Mouse (Mus musculus) CH12.LX (cell line): ENCODE results near the gene BC067074. TPM values are rescaled to one million over a fixed set of nuclear protein-coding genes. Genes with fewer than 3 reads are reported as not detected.

Experiments used
- DNase-seq: peaks from one replicate; pipeline ENCODE4 v3.0.0-alpha.2; 2013; ENCODE audit errors: extremely low read depth
- H3K27ac ChIP-seq: 2 replicates; pipeline ENCODE4 v1.5.1; 2012; ENCODE audit warnings: low read depth, mild to moderate bottlenecking, control low read depth, moderate library complexity; ENCODE audit not compliant: insufficient read depth
- H3K27me3 ChIP-seq: replicated peaks from 2 replicates; pipeline ENCODE3; 2012; ENCODE audit warnings: inconsistent platforms
- H3K36me3 ChIP-seq, 2 experiments: replicated peaks in 1 of 2; 2 replicates each; pipeline versions ENCODE3 to v1.6.1; 2012; ENCODE audit warnings: inconsistent platforms in 1 of 2, low read length in 1 of 2, mild to moderate bottlenecking in 1 of 2, mixed read lengths in 1 of 2, moderate library complexity in 1 of 2; ENCODE audit not compliant: control insufficient read depth in 1 of 2, insufficient read depth in 1 of 2
- H3K4me1 ChIP-seq, 2 experiments: 2 replicates each; pipeline ENCODE4 v1.6.1; 2012; ENCODE audit warnings: inconsistent platforms in 1 of 2, moderate library complexity in 1 of 2; ENCODE audit not compliant: insufficient read depth in 2 of 2, control insufficient read depth in 1 of 2
- H3K4me2 ChIP-seq: 2 replicates; pipeline ENCODE4 v1.6.1; 2012; ENCODE audit warnings: low read depth, mild to moderate bottlenecking, control low read depth; ENCODE audit not compliant: poor library complexity, insufficient read depth, severe bottlenecking
- H3K4me3 ChIP-seq, 3 experiments: fragments of 150-350 bp in 1 of 3; sonication (generic) in 1 of 3; replicated peaks in 1 of 3; 2 replicates each; pipeline versions ENCODE3 to v1.5.1; 2011 to 2012; ENCODE audit warnings: low read depth in 2 of 3, low read length in 2 of 3, mild to moderate bottlenecking in 2 of 3, moderate library complexity in 2 of 3, control low read depth in 1 of 3, improper control_type of control experiment in 1 of 3, inconsistent platforms in 1 of 3, mixed read lengths in 1 of 3; ENCODE audit not compliant: poor library complexity in 1 of 3
- H3K79me2 ChIP-seq: replicated peaks from 2 replicates; pipeline ENCODE4 v1.6.1; 2012; ENCODE audit warnings: mild to moderate bottlenecking, moderate library complexity; ENCODE audit not compliant: control insufficient read depth, poor library complexity, insufficient read depth, severe bottlenecking; ENCODE audit errors: extremely low read depth
- H3K9ac ChIP-seq: 2 replicates; pipeline ENCODE4 v1.6.1; 2012; ENCODE audit warnings: low read depth, mild to moderate bottlenecking, control low read depth, moderate library complexity; ENCODE audit not compliant: insufficient read depth
- H3K9me3 ChIP-seq: replicated peaks from 2 replicates; pipeline ENCODE3; 2012; ENCODE audit warnings: low read length, inconsistent platforms, mixed read lengths
- CHD1 ChIP-seq: IDR thresholded peaks from 2 replicates; pipeline ENCODE4 v1.6.1; 2012; ENCODE audit warnings: low read depth, low read length, improper control_type of control experiment, inconsistent platforms
- CHD2 ChIP-seq: IDR thresholded peaks from 2 replicates; pipeline ENCODE4 v1.6.1; 2011; ENCODE audit warnings: low read length, improper control_type of control experiment
- CTCF ChIP-seq, 2 experiments: IDR thresholded peaks in 1 of 2; conservative IDR thresholded peaks in 1 of 2; 2 replicates each; pipeline ENCODE4 v1.5.1; 2011 to 2012; ENCODE audit warnings: low read depth in 2 of 2, low read length in 2 of 2, improper control_type of control experiment in 1 of 2, inconsistent platforms in 1 of 2, mild to moderate bottlenecking in 1 of 2, moderate library complexity in 1 of 2
- E2F4 ChIP-seq: IDR thresholded peaks from 2 replicates; pipeline ENCODE4 v1.6.1; 2011; ENCODE audit warnings: low read depth, low read length, improper control_type of control experiment; ENCODE audit not compliant: insufficient replicate concordance
- ELF1 ChIP-seq: IDR thresholded peaks from 2 replicates; pipeline ENCODE4 v1.6.1; 2014; ENCODE audit warnings: low read depth, mild to moderate bottlenecking, inconsistent platforms, low read length, improper control_type of control experiment
- EP300 ChIP-seq: IDR thresholded peaks from 2 replicates; pipeline ENCODE4 v1.6.1; 2011; ENCODE audit warnings: low read length, improper control_type of control experiment
- ETS1 ChIP-seq: conservative IDR thresholded peaks from 2 replicates; pipeline ENCODE4 v1.6.1; 2012; ENCODE audit warnings: low read depth, mild to moderate bottlenecking, inconsistent platforms, low read length, improper control_type of control experiment, moderate library complexity
- GABPA ChIP-seq: IDR thresholded peaks from 2 replicates; pipeline ENCODE4 v1.6.1; 2012; ENCODE audit warnings: low read depth, low read length, improper control_type of control experiment, inconsistent platforms; ENCODE audit not compliant: insufficient replicate concordance
- HCFC1 ChIP-seq: IDR thresholded peaks from 2 replicates; pipeline ENCODE4 v1.6.1; 2012; ENCODE audit warnings: low read depth, mild to moderate bottlenecking, inconsistent platforms, low read length, improper control_type of control experiment
- IRF4 ChIP-seq: IDR thresholded peaks from 2 replicates; pipeline ENCODE4 v1.6.1; 2014; ENCODE audit warnings: low read depth, mild to moderate bottlenecking, inconsistent platforms, low read length, improper control_type of control experiment
- JUN ChIP-seq: IDR thresholded peaks from 2 replicates; pipeline ENCODE4 v1.6.1; 2011; ENCODE audit warnings: low read depth, mild to moderate bottlenecking, low read length, improper control_type of control experiment, moderate library complexity; ENCODE audit not compliant: insufficient read depth
- JUND ChIP-seq: conservative IDR thresholded peaks from 2 replicates; pipeline ENCODE4 v1.6.1; 2011; ENCODE audit warnings: low read depth, low read length, improper control_type of control experiment
- KAT2A ChIP-seq: IDR thresholded peaks from 2 replicates; pipeline ENCODE4 v1.6.1; 2012; ENCODE audit warnings: low read length, improper control_type of control experiment, inconsistent platforms; ENCODE audit not compliant: insufficient replicate concordance
- MAX ChIP-seq: IDR thresholded peaks from 2 replicates; pipeline ENCODE4 v1.6.1; 2011; ENCODE audit warnings: low read length, improper control_type of control experiment
- MAZ ChIP-seq: IDR thresholded peaks from 2 replicates; pipeline ENCODE4 v1.6.1; 2012; ENCODE audit warnings: low read depth, mild to moderate bottlenecking, inconsistent platforms, low read length, improper control_type of control experiment, moderate library complexity
- MEF2A ChIP-seq: IDR thresholded peaks from 2 replicates; pipeline ENCODE4 v1.6.1; 2014; ENCODE audit warnings: low read depth, mild to moderate bottlenecking, inconsistent platforms, low read length, improper control_type of control experiment, borderline replicate concordance
- MXI1 ChIP-seq: IDR thresholded peaks from 2 replicates; pipeline ENCODE4 v1.6.1; 2011; ENCODE audit warnings: mild to moderate bottlenecking, low read depth, low read length, improper control_type of control experiment
- MYC ChIP-seq: IDR thresholded peaks from 2 replicates; pipeline ENCODE4 v1.6.1; 2011; ENCODE audit warnings: low read depth, mild to moderate bottlenecking, improper control_type of control experiment, low read length
- NELFE ChIP-seq: IDR thresholded peaks from 2 replicates; pipeline ENCODE4 v1.6.1; 2011; ENCODE audit warnings: low read depth, low read length, improper control_type of control experiment
- NRF1 ChIP-seq: IDR thresholded peaks from 2 replicates; pipeline ENCODE4 v1.6.1; 2014; ENCODE audit warnings: low read depth, mild to moderate bottlenecking, inconsistent platforms, low read length, improper control_type of control experiment, moderate library complexity
- PAX5 ChIP-seq: IDR thresholded peaks from 2 replicates; pipeline ENCODE4 v1.6.1; 2012; ENCODE audit warnings: low read length, inconsistent platforms, mixed read lengths
- POLR2AphosphoS2 ChIP-seq: IDR thresholded peaks from 2 replicates; pipeline ENCODE4 v1.6.1; 2011; ENCODE audit warnings: low read depth, low read length, improper control_type of control experiment
- RAD21 ChIP-seq: IDR thresholded peaks from 2 replicates; pipeline ENCODE4 v1.6.1; 2011; ENCODE audit warnings: low read depth, mild to moderate bottlenecking, low read length, improper control_type of control experiment, moderate library complexity
- RCOR1 ChIP-seq: conservative IDR thresholded peaks from 2 replicates; pipeline ENCODE4 v1.6.1; 2012; ENCODE audit warnings: low read depth, mild to moderate bottlenecking, inconsistent platforms, low read length, improper control_type of control experiment
- SIN3A ChIP-seq: IDR thresholded peaks from 2 replicates; pipeline ENCODE4 v1.6.1; 2012; ENCODE audit warnings: low read length, improper control_type of control experiment, inconsistent platforms
- SMC3 ChIP-seq: IDR thresholded peaks from 2 replicates; pipeline ENCODE4 v1.6.1; 2011; ENCODE audit warnings: low read depth, low read length, improper control_type of control experiment
- TBP ChIP-seq: conservative IDR thresholded peaks from 2 replicates; pipeline ENCODE4 v1.6.1; 2011; ENCODE audit warnings: low read depth, low read length, improper control_type of control experiment
- UBTF ChIP-seq: IDR thresholded peaks from 2 replicates; pipeline ENCODE4 v1.6.1; 2012; ENCODE audit warnings: low read depth, mild to moderate bottlenecking, inconsistent platforms, low read length, improper control_type of control experiment, moderate library complexity
- ZC3H11A ChIP-seq: IDR thresholded peaks from 2 replicates; pipeline ENCODE4 v1.6.1; 2012; ENCODE audit warnings: low read depth, mild to moderate bottlenecking, inconsistent platforms, low read length, improper control_type of control experiment
- ZMIZ1 ChIP-seq: IDR thresholded peaks from 2 replicates; pipeline ENCODE4 v1.6.1; 2012; ENCODE audit warnings: low read depth, mild to moderate bottlenecking, inconsistent platforms, low read length, improper control_type of control experiment
- ZNF384 ChIP-seq: IDR thresholded peaks from 2 replicates; pipeline ENCODE4 v1.6.1; 2012; ENCODE audit warnings: low read depth, low read length, improper control_type of control experiment, inconsistent platforms
- dilution Hi-C: fragments of 300-500 bp; cut with MboI; formaldehyde crosslinking; loops from 2 replicates; pipeline ENCODE4 v1.14.3; 2020; ENCODE audit warnings: low sequenced_read_pairs; ENCODE audit not compliant: extremely low pct_unique_long_range_greater_than_20kb, extremely low pct_ligation_motif_present
- in situ Hi-C: fragments of 300-500 bp; cut with MboI; formaldehyde crosslinking; loops from 3 replicates; pipeline ENCODE4 v1.14.3; 2019; ENCODE audit warnings: low sequenced_read_pairs, low pct_ligation_motif_present, low pct_unique_long_range_greater_than_20kb, mixed read lengths
- polyA plus RNA-seq: library from polyadenylated mRNA; unstranded; fragments of >175 nt; gene quantifications from 2 replicates; pipeline ENCODE4 v1.2.1, GENCODE M21; 2012; ENCODE audit warnings: low read depth; ENCODE audit not compliant: insufficient read length
- total RNA-seq, 2 experiments: library from RNA; depleted of rRNA; stranded (reverse); fragments of 300-350 nt in 1 of 2; fragments of >200 nt in 1 of 2; gene quantifications; 2 replicates each; pipeline ENCODE4 v1.2.3; 2012 to 2014

BC067074 gene
- total and polyA plus RNA-seq, 3 experiments = 0.93 TPM; not detected in 2

GRCm38 (mm10) chr13:113265257-113265656 is 27.7 kb upstream of the BC067074 start:
- peak; percentile 43 for DNase-seq
- Histone ChIP-seq H3K4me1 (peaks cover 0 to 3% of the 10 kb centered on the region in 2 experiments; a peak in 2 of 4 replicates), H3K36me3 (no peaks in the 10 kb centered on the region), H3K27ac (no peak overlapping the region)
- dilution Hi-C loops = no loop called here
- TF ChIP-seq ZC3H11A (0 out of 2 replicates have a peak, but pooled peaks have one; percentile 15), SMC3 (peak; percentile 68), CTCF (conservative IDR thresholded peaks at IDR 0.05 in 1 of 2, IDR thresholded peaks at IDR 0.05 in 1 of 2; ENCODE audit: low read depth in 2 of 2, low read length in 2 of 2) (peak in 1 of 2 experiments; percentile 77; a peak in 2 of 4 replicates), MXI1 (no peak), HCFC1 (no peak), RAD21 (peak; percentile 76)
- TF ChIP-seq, all 38 proteins: peak for 4
- Histone ChIP-seq H3K9me3 (no peaks in the 10 kb centered on the region), H3K79me2 (no peaks in the 10 kb centered on the region), H3K4me3 (no peak overlapping the region), H3K9ac (no peak overlapping the region), H3K27me3 (no peaks in the 10 kb centered on the region), H3K4me2 (peak overlapping the region; percentile 41; the same call in 1 of the 2 replicates)
- in situ Hi-C loops = loop anchor here (10.0 kb wide), 1 partner anchor 220 kb away; the partner anchor contains the start of gene Gpx8

DNA sequence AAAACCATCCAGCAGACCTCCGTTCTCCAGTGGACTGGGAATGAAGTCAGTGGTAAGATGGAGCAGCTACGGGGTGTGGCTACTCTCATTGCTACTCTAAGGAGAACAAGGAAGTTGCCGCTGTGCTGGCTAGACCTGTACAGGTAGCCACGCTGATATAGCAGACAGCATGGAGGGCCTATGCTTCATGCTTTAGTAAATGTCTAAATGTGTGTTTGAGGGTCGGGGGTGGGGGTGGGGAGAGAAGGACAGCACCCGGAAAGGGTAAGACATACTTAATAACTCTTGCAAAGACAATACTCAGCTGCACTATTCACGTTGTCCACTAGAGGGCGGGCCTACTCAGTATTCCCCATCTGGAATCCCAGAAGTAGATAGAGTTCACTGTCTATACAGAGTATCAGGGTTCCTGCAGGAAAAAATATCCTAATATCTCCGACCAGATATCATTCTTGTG is 26.4 kb upstream of the BC067074 start:
- Histone ChIP-seq H3K4me3 (peak overlapping the region in 1 of 3 experiments; percentile 3), H3K27ac (no peak overlapping the region), H3K79me2 (no peaks in the 10 kb centered on the region), H3K4me2 (peak overlapping the region; percentile 19; the same call in 1 of the 2 replicates), H3K4me1 (peaks cover 0 to 10% of the 10 kb centered on the region in 2 experiments; a peak in 2 of 4 replicates), H3K9ac (no peak overlapping the region)
- in situ Hi-C loops (loop anchor here (10.0 kb wide), 1 partner anchor 222 kb away; the partner anchor contains the start of gene Gpx8), dilution Hi-C loops (no loop called here)
- no peak for TF ChIP-seq MAZ
- no peak for TF ChIP-seq CHD1
- no peak for TF ChIP-seq MXI1
- no peak for TF ChIP-seq NRF1
- TF ChIP-seq TBP = no peak
- no peak for TF ChIP-seq GABPA
- TF ChIP-seq MAX = peak; percentile 31; the same call in 1 of the 2 replicates
- TF ChIP-seq POLR2AphosphoS2 = no peak
- 0 out of 2 replicates have a peak, but pooled peaks have one; percentile 31 for TF ChIP-seq IRF4
- TF ChIP-seq CHD2 = peak; percentile 20; the same call in 1 of the 2 replicates
- peak; percentile 49 for TF ChIP-seq SMC3
- no peak for TF ChIP-seq RCOR1
- TF ChIP-seq ETS1 = no peak
- TF ChIP-seq CTCF (conservative IDR thresholded peaks at IDR 0.05 in 1 of 2, IDR thresholded peaks at IDR 0.05 in 1 of 2; ENCODE audit: low read depth in 2 of 2, low read length in 2 of 2) = peak; percentile 79 to 87
- no peak for TF ChIP-seq KAT2A
- no peak for TF ChIP-seq ZNF384
- no peak for TF ChIP-seq UBTF
- TF ChIP-seq JUN = no peak
- TF ChIP-seq EP300 = no peak
- TF ChIP-seq ELF1 = peak; percentile 62
- no peak for TF ChIP-seq E2F4
- no peak for TF ChIP-seq HCFC1
- TF ChIP-seq JUND = no peak
- peak; percentile 48 for TF ChIP-seq RAD21
- TF ChIP-seq SIN3A = no peak
- TF ChIP-seq MYC = no peak
- TF ChIP-seq ZMIZ1 = no peak
- TF ChIP-seq PAX5 = no peak
- TF ChIP-seq NELFE = no peak
- TF ChIP-seq MEF2A = no peak
- TF ChIP-seq, all 38 proteins: peak for 7
- peak; percentile 57 for DNase-seq
- no peaks in the 10 kb centered on the region for H3K9me3 ChIP-seq
- H3K36me3 ChIP-seq = no peaks in the 10 kb centered on the region
- no peaks in the 10 kb centered on the region for H3K27me3 ChIP-seq
